Mouse (Mus musculus) bone marrow, adult 2 months (tissue): ENCODE data around the gene Vps18.

Source experiments
- CTCF ChIP-seq: fragments of 200-500 bp; IDR thresholded peaks from 2 replicates; pipeline ENCODE4 v1.5.1; 2011; ENCODE audit warnings: low read length, control low read depth; ENCODE audit not compliant: control insufficient read depth, insufficient read depth
- POLR2A ChIP-seq: fragments of 200-500 bp; IDR thresholded peaks from 2 replicates; pipeline ENCODE4 v1.6.1; 2011; ENCODE audit warnings: low read depth, mild to moderate bottlenecking, control low read depth, low read length, borderline replicate concordance; ENCODE audit not compliant: control insufficient read depth

GRCm38 (mm10) chr2:119261326-119261725, 27.2 kb upstream of the Vps18 start:
- no peak for TF ChIP-seq CTCF
- TF ChIP-seq POLR2A = no peak
